Mouse (Mus musculus): ENCODE measurements around the gene Mettl15. TPM values are rescaled to one million over a fixed set of nuclear protein-coding genes. Genes with fewer than 3 reads are reported as not detected.
"Not testable (repeated sequence)": the region's sequence is repeated elsewhere in the genome, so short reads cannot be mapped to it uniquely, and the experiment has no call there.

Mettl15 gene
- polyA plus RNA-seq, 1 experiment: 0.12 TPM

DNA sequence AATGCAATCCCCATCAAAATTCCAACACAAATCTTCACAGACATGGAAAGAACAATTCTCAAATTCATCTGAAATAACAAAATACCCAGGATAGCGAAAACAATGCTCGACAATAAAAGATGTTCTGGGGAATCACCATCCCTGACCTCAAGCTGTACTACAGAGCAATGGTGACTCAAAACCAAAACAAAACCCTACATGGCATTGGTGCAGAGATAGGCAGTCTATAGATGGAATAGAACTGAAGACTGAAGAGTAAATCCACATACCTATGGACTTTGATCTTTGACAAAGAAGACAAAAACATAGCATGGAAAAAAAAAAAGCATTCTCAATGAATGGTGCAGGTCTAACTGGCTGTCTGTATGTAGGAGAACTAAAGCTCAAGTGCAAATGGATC is 59.1 kb downstream of the Mettl15 start:
- no peaks in the 10 kb centered on the region for H3K9me3 ChIP-seq (ENCODE audit: control insufficient read depth, low read length)
- H3K27me3 ChIP-seq (ENCODE audit: control insufficient read depth): no peaks in the 10 kb centered on the region
- no peak for TF ChIP-seq TAL1 (IDR thresholded peaks at IDR 0.05; ENCODE audit: low read length)
- TF ChIP-seq GATA1 (IDR thresholded peaks at IDR 0.05; ENCODE audit: low read length): no peak
- H3K36me3 ChIP-seq (ENCODE audit: control insufficient read depth): no peaks in the 10 kb centered on the region
- H3K4me1 ChIP-seq (ENCODE audit: control insufficient read depth): no peaks in the 10 kb centered on the region
- no peak overlapping the region for H3K4me3 ChIP-seq (replicated peaks)

DNA sequence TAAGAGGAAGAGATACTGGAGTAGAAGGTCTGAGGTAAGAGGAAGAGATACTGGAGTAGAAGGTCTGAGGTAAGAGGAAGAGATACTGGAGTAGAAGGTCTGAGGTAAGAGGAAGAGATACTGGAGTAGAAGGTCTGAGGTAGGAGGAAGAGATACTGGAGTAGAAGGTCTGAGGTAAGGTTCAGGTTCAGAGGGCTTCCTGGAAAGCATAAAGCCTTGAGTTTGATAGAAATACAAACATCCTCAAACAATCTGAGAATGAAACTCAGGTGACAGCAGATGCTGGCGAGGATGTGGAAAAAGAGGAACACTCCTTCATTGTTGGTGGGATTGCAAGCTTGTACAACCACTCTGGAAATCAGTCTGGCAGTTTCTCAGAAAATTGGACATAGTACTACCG is 63.9 kb downstream of the Mettl15 start:
- not testable (repeated sequence) for H3K4me1 ChIP-seq (ENCODE audit: control insufficient read depth); H3K4me3 ChIP-seq (replicated peaks); H3K36me3 ChIP-seq (ENCODE audit: control insufficient read depth); H3K27me3 ChIP-seq (ENCODE audit: control insufficient read depth); H3K9me3 ChIP-seq (ENCODE audit: control insufficient read depth, low read length)

DNA sequence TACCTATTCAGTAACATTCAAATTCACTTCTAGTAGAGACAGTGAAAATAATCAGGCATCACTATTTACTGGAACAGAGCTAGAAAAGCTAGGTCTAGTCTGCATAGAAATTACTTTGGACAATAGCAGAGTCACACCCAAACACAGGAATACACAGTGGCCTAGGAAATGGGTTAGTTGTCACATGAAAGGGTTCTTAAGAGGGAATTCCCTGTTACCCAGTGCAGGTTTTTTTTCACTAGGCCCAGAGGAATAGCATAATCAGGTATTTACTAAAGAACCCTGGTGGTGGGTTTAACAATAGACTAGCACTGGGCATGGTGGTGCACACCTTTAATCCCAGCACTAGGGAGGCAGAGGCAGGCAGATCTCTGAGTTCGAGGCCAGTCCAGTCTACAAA is 69.9 kb downstream of the Mettl15 start:
- not testable (repeated sequence) for H3K9me3 ChIP-seq (ENCODE audit: control insufficient read depth, low read length); H3K27me3 ChIP-seq (ENCODE audit: control insufficient read depth); H3K36me3 ChIP-seq (ENCODE audit: control insufficient read depth); H3K4me1 ChIP-seq (ENCODE audit: control insufficient read depth); H3K4me3 ChIP-seq (replicated peaks)

DNA sequence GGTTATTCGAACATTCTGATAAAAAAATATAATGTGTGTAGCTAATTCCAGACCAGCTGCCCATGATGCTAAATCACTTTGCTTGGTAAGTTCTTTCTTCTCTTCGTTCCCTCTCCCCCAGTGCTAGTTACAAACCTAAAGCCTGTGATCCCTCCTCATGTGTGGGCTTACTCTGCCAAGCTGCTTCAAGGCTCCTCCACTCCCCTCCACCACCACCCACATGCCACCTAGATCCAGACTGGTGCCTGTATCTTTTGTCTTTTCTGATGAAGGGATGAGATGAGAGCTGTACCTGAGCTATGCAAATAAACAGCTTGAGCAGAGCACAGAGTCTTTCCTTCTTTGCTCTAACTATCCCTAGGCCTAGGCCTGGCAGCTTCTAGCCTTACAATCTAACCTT is 72.5 kb downstream of the Mettl15 start:
- Histone ChIP-seq H3K36me3 (ENCODE audit: control insufficient read depth) (no peaks in the 10 kb centered on the region), H3K4me1 (ENCODE audit: control insufficient read depth) (no peaks in the 10 kb centered on the region), H3K27me3 (ENCODE audit: control insufficient read depth) (no peaks in the 10 kb centered on the region), H3K9me3 (ENCODE audit: control insufficient read depth, low read length) (no peaks in the 10 kb centered on the region), H3K4me3 (replicated peaks) (no peak overlapping the region)
- TF ChIP-seq TAL1 (IDR thresholded peaks at IDR 0.05; ENCODE audit: low read length) (no peak), GATA1 (IDR thresholded peaks at IDR 0.05; ENCODE audit: low read length) (no peak)

DNA sequence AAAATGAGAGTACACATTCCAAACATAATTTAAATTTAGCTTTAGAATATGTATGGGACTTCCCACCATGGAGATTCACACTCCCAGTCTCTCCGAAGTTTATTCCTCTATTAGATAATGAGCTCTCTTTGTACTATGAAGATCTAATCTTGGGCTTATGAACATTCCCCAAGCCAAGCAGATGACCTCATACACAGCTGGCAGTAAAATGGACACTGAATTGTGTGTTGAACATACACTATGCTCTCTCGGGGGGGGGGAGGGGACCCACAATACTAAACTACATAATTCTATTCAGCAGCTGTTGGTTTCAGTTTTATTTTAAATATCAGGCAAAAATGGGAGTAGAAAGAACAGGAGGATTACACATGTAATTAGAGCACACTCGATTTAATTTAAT is 97.6 kb downstream of the Mettl15 start:
- Histone ChIP-seq H3K36me3 (ENCODE audit: control insufficient read depth) (no peaks in the 10 kb centered on the region), H3K4me3 (replicated peaks) (no peak overlapping the region), H3K27me3 (ENCODE audit: control insufficient read depth) (no peaks in the 10 kb centered on the region), H3K4me1 (ENCODE audit: control insufficient read depth) (no peaks in the 10 kb centered on the region), H3K9me3 (ENCODE audit: control insufficient read depth, low read length) (peaks cover 4% of the 10 kb centered on the region)
- TF ChIP-seq TAL1 (IDR thresholded peaks at IDR 0.05; ENCODE audit: low read length) (no peak), GATA1 (IDR thresholded peaks at IDR 0.05; ENCODE audit: low read length) (no peak)

DNA sequence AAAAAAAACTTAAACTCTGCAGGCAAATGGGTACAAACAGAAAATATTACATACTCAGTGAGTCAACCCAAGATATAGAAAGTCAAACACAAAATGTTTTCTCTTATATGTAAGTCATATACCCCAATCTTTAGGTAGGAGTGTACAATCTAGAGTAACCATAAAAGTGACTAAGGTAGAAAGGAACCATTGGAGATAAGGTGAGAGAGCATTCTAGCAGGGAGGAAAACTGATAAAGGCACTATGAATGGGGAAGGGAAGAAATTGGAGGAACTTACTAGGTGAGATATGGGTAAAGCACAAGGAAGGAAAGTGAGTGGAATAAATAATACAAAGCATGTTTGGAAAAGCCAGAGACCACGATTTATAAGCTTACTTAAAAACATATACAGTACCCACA is 122.0 kb downstream of the Mettl15 start:
- H3K9me3 ChIP-seq (ENCODE audit: control insufficient read depth, low read length): no peaks in the 10 kb centered on the region
- H3K4me1 ChIP-seq (ENCODE audit: control insufficient read depth): no peaks in the 10 kb centered on the region
- no peak overlapping the region for H3K4me3 ChIP-seq (replicated peaks)
- H3K27me3 ChIP-seq (ENCODE audit: control insufficient read depth): no peaks in the 10 kb centered on the region
- H3K36me3 ChIP-seq (ENCODE audit: control insufficient read depth): no peaks in the 10 kb centered on the region
- no peak for TF ChIP-seq GATA1 (IDR thresholded peaks at IDR 0.05; ENCODE audit: low read length)
- TF ChIP-seq TAL1 (IDR thresholded peaks at IDR 0.05; ENCODE audit: low read length): no peak

DNA sequence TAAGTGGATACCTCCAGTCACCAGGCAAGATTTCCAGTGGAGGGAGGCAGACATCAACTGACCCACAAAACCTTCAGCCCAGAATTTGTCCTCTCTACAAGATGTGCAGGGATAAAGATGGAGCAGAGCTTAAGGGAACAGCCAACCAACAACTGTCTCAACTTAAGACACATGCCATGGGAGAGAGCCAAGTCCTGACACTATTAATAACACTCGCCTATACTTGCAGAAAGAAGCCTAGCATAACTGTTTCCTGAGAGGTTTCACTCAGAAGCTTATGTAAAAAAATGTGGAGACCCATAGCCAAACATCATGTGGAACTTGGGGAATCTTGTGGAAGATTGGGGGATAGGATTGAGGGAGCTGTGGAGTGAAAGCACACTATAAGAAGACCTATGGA is 124.4 kb downstream of the Mettl15 start:
- Histone ChIP-seq H3K4me3 (replicated peaks) (no peak overlapping the region), H3K36me3 (ENCODE audit: control insufficient read depth) (no peaks in the 10 kb centered on the region), H3K4me1 (ENCODE audit: control insufficient read depth) (no peaks in the 10 kb centered on the region), H3K9me3 (ENCODE audit: control insufficient read depth, low read length) (no peaks in the 10 kb centered on the region), H3K27me3 (ENCODE audit: control insufficient read depth) (no peaks in the 10 kb centered on the region)
- no peak for TF ChIP-seq TAL1 (IDR thresholded peaks at IDR 0.05; ENCODE audit: low read length)
- no peak for TF ChIP-seq GATA1 (IDR thresholded peaks at IDR 0.05; ENCODE audit: low read length)

DNA sequence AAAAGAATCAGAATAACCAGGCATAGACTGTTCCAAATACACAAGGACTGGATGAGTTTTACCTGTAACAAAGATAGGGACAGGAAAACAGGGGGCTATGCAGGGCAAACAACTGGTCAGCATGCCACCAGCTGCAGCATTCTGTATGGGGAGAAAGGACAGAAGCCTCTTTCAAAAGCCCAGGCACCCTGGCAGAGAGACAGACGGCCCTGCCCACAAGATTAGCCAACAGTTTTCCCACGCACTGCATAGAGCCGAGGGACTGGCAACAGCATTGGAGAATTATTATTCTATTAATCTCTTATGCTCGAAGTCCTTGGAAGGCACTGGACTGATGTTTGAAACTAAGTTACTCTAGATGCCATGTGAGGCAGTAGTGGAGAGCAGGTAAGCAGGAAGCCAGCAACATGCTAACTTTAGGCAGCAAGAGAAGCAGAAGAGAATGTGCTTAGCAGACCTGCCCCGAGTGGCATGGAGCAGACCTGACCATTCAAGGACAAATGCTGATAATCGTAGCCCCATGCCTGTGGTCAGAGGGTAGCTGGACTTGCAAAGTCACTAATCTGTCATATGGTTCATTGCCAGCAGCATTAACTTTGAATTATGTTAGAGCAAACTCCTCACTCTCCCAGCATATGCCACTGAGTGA is 127.0 kb downstream of the Mettl15 start:
- TF ChIP-seq GATA1 (IDR thresholded peaks at IDR 0.05; ENCODE audit: low read length): no peak
- TF ChIP-seq TAL1 (IDR thresholded peaks at IDR 0.05; ENCODE audit: low read length): no peak
- no peaks in the 10 kb centered on the region for H3K27me3 ChIP-seq (ENCODE audit: control insufficient read depth)
- H3K4me1 ChIP-seq (ENCODE audit: control insufficient read depth): no peaks in the 10 kb centered on the region
- H3K36me3 ChIP-seq (ENCODE audit: control insufficient read depth): no peaks in the 10 kb centered on the region
- H3K4me3 ChIP-seq (replicated peaks): no peak overlapping the region
- peaks cover 2% of the 10 kb centered on the region; the same call in 1 of the 2 replicates for H3K9me3 ChIP-seq (ENCODE audit: control insufficient read depth, low read length)

DNA sequence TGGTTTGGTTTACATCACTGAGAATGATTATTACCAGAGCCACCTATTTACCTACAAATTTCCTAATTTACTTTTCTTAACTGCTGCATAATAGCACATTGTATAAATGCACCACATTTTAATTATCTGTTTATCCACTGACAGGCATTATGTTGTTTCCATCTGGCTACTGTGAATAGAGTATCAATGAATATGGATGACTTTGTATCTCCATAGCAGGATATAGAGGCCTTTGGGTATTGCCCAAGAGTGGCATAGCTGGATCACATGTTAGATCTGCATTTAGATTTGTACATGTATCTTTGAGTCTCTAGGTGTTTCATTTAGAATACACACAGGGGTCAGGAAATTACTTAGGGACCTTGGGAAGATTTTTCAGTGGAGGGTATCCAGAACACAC is 133.3 kb downstream of the Mettl15 start:
- Histone ChIP-seq H3K36me3 (ENCODE audit: control insufficient read depth) (no peaks in the 10 kb centered on the region), H3K27me3 (ENCODE audit: control insufficient read depth) (no peaks in the 10 kb centered on the region), H3K9me3 (ENCODE audit: control insufficient read depth, low read length) (peaks cover 2% of the 10 kb centered on the region), H3K4me3 (replicated peaks) (no peak overlapping the region), H3K4me1 (ENCODE audit: control insufficient read depth) (no peaks in the 10 kb centered on the region)
- TF ChIP-seq TAL1 (IDR thresholded peaks at IDR 0.05; ENCODE audit: low read length) (no peak), GATA1 (IDR thresholded peaks at IDR 0.05; ENCODE audit: low read length) (no peak)

DNA sequence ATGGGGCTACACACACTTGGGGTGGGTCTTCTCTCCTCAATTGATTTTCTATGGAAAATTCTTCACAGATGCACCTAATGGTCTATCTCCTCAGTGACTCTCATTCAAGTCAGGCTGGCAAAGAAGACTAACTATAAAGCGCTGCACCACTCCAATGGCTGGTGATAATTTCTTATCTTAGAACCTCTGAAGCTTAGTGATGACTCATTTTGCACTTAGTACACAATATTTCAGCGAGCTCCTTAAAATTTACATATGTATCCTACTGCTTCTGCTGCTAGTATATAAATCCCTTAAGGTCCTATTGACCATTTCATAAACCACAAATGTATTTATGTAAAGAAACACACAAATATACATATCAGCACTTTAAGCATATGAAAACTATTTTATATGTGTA is 136.1 kb downstream of the Mettl15 start:
- no peaks in the 10 kb centered on the region for H3K36me3 ChIP-seq (ENCODE audit: control insufficient read depth)

More for the DNA sequence above, 136.1 kb downstream of the Mettl15 start:
- Histone ChIP-seq H3K4me1 (ENCODE audit: control insufficient read depth) (no peaks in the 10 kb centered on the region), H3K4me3 (replicated peaks) (no peak overlapping the region), H3K27me3 (ENCODE audit: control insufficient read depth) (no peaks in the 10 kb centered on the region), H3K9me3 (ENCODE audit: control insufficient read depth, low read length) (peaks cover 2% of the 10 kb centered on the region)
- TF ChIP-seq GATA1 (IDR thresholded peaks at IDR 0.05; ENCODE audit: low read length) (no peak), TAL1 (IDR thresholded peaks at IDR 0.05; ENCODE audit: low read length) (no peak)

All from erythroblast, embryonic 14.5 days (primary cell).